Mouse (Mus musculus) erythroblast, embryonic 14.5 days (primary cell): ENCODE data around the gene Vmn1r207-ps. TPM values are rescaled to one million over a fixed set of nuclear protein-coding genes. Genes with fewer than 3 reads are reported as not detected.
"Not testable (repeated sequence)": the region's sequence is repeated elsewhere in the genome, so short reads cannot be mapped to it uniquely, and the experiment has no call there.

Experiments used
- H3K27me3 ChIP-seq: 2 replicates; pipeline ENCODE4 v1.6.1; 2012; ENCODE audit warnings: inconsistent platforms; ENCODE audit not compliant: control insufficient read depth
- H3K36me3 ChIP-seq: 2 replicates; pipeline ENCODE4 v1.6.1; 2012; ENCODE audit warnings: mild to moderate bottlenecking, inconsistent platforms; ENCODE audit not compliant: control insufficient read depth
- H3K4me1 ChIP-seq: 2 replicates; pipeline ENCODE4 v1.6.1; 2012; ENCODE audit warnings: inconsistent platforms; ENCODE audit not compliant: control insufficient read depth
- H3K4me3 ChIP-seq: replicated peaks from 2 replicates; pipeline ENCODE3; 2012; ENCODE audit warnings: moderate library complexity, mild to moderate bottlenecking, inconsistent platforms
- H3K9me3 ChIP-seq: 2 replicates; pipeline ENCODE4 v1.6.1; 2012; ENCODE audit warnings: low read length, inconsistent platforms, mixed read lengths; ENCODE audit not compliant: control insufficient read depth
- GATA1 ChIP-seq: IDR thresholded peaks from 2 replicates; pipeline ENCODE4 v1.6.1; 2012; ENCODE audit warnings: low read length, inconsistent platforms, mixed read lengths
- TAL1 ChIP-seq: IDR thresholded peaks from 3 replicates; pipeline ENCODE4 v1.6.1; 2012; ENCODE audit warnings: low read length, inconsistent platforms, mixed read lengths
- polyA plus RNA-seq: library from polyadenylated mRNA; stranded (reverse); fragments of >175 nt; gene quantifications from 2 replicates; pipeline ENCODE4 v1.2.3, GENCODE M21; 2012

Gene Vmn1r207-ps
- not detected in 2 replicates for polyA plus RNA-seq

- not testable (repeated sequence) for H3K4me1 ChIP-seq, H3K36me3 ChIP-seq
Observed at GRCm38 (mm10) chr13:22729529-22729928, at the start of gene Vmn1r207-ps. TSS of gene Vmn1r207-ps (minus strand) at chr13:22729629.

GRCm38 (mm10) chr13:22777300-22777699, 47.9 kb upstream of the Vmn1r207-ps start, which contains the start of gene Vmn1r208:
TSS of gene Vmn1r208 (minus strand) at chr13:22777400.
- not testable (repeated sequence) for H3K9me3 ChIP-seq, H3K27me3 ChIP-seq, H3K36me3 ChIP-seq, H3K4me1 ChIP-seq, H3K4me3 ChIP-seq

More at GRCm38 (mm10) chr13:22729529-22729928, at the start of gene Vmn1r207-ps:
- not testable (repeated sequence) for H3K4me3 ChIP-seq, H3K9me3 ChIP-seq, H3K27me3 ChIP-seq

GRCm38 (mm10) chr13:22771592-22771991, 42.2 kb upstream of the Vmn1r207-ps start:
- not testable (repeated sequence) for H3K27me3 ChIP-seq, H3K9me3 ChIP-seq, H3K36me3 ChIP-seq, H3K4me3 ChIP-seq, H3K4me1 ChIP-seq

- H3K27me3 ChIP-seq, result no peaks in the 10 kb centered on the region
Observed at GRCm38 (mm10) chr13:22747524-22747923, 18.1 kb upstream of the Vmn1r207-ps start.

GRCm38 (mm10) chr13:22706947-22707346, 22.5 kb downstream of the Vmn1r207-ps start:
- H3K4me3 ChIP-seq, H3K36me3 ChIP-seq, H3K4me1 ChIP-seq, H3K9me3 ChIP-seq, H3K27me3 ChIP-seq: not testable (repeated sequence)

More at GRCm38 (mm10) chr13:22747524-22747923, 18.1 kb upstream of the Vmn1r207-ps start:
- Histone ChIP-seq H3K36me3 (no peaks in the 10 kb centered on the region), H3K4me1 (no peaks in the 10 kb centered on the region), H3K9me3 (peaks cover 17% of the 10 kb centered on the region), H3K4me3 (no peak overlapping the region)
- TF ChIP-seq GATA1 (no peak), TAL1 (no peak)

GRCm38 (mm10) chr13:22702951-22703350, 26.5 kb downstream of the Vmn1r207-ps start:
- not testable (repeated sequence) for H3K27me3 ChIP-seq, H3K4me1 ChIP-seq, H3K9me3 ChIP-seq, H3K4me3 ChIP-seq, H3K36me3 ChIP-seq

Other genes with a start within 250 kb of the Vmn1r207-ps start
- not detected in 2 replicates for gene Vmn1r202, start 224.2 kb downstream of the Vmn1r207-ps start, polyA plus RNA-seq
- gene Vmn1r203, start 211.5 kb downstream of the Vmn1r207-ps start, polyA plus RNA-seq, result not detected in 2 replicates
- gene Vmn1r204, start 176.4 kb downstream of the Vmn1r207-ps start, polyA plus RNA-seq, result not detected in 2 replicates
- not detected in 2 replicates for gene Vmn1r205, start 136.6 kb downstream of the Vmn1r207-ps start, polyA plus RNA-seq
- gene Vmn1r206, start 105.4 kb downstream of the Vmn1r207-ps start, polyA plus RNA-seq, result not detected in 2 replicates
- gene Vmn1r208, start 47.8 kb upstream of the Vmn1r207-ps start, polyA plus RNA-seq, result 0.01 TPM in 1 of 2 replicates, not detected in the other
- not detected in 2 replicates for gene Vmn1r209, start 80.1 kb upstream of the Vmn1r207-ps start, polyA plus RNA-seq
- not detected in 2 replicates for gene Vmn1r210, start 101.7 kb upstream of the Vmn1r207-ps start, polyA plus RNA-seq
- gene Vmn1r211, start 127.9 kb upstream of the Vmn1r207-ps start, polyA plus RNA-seq, result 0.01 TPM in 1 of 2 replicates, not detected in the other
- gene Vmn1r212, start 154.6 kb upstream of the Vmn1r207-ps start, polyA plus RNA-seq, result not detected in 2 replicates